Mouse (Mus musculus) embryonic fibroblast, embryonic 13.5 days (primary cell): Measurements from ENCODE around the gene Csmd2. TPM values are rescaled to one million over a fixed set of nuclear protein-coding genes. Genes with fewer than 3 reads are reported as not detected.

Source experiments
- H3K27ac ChIP-seq: 2 replicates; pipeline ENCODE4 v1.5.1; 2012; ENCODE audit warnings: low read length, control low read depth, inconsistent platforms; ENCODE audit not compliant: insufficient read depth
- H3K4me1 ChIP-seq: 2 replicates; pipeline ENCODE4 v1.6.1; 2011; ENCODE audit warnings: low read length; ENCODE audit not compliant: control insufficient read depth, insufficient read depth
- H3K4me3 ChIP-seq: 2 replicates; pipeline ENCODE4 v1.5.1; 2011; ENCODE audit warnings: mild to moderate bottlenecking, control low read depth, low read length; ENCODE audit not compliant: insufficient read depth
- CTCF ChIP-seq: IDR thresholded peaks from 2 replicates; pipeline ENCODE4 v1.5.1; 2011; ENCODE audit warnings: mild to moderate bottlenecking, control low read depth, low read length, moderate library complexity, borderline replicate concordance; ENCODE audit not compliant: insufficient read depth
- POLR2A ChIP-seq: IDR thresholded peaks from 2 replicates; pipeline ENCODE4 v1.6.1; 2011; ENCODE audit warnings: low read depth, mild to moderate bottlenecking, control low read depth, low read length, moderate library complexity
- polyA plus RNA-seq: library from polyadenylated mRNA; stranded (reverse); fragments of >200 nt; gene quantifications from 2 replicates; pipeline ENCODE4 v1.2.4, GENCODE M21; 2011; ENCODE audit warnings: low read depth; ENCODE audit not compliant: missing spikeins, insufficient read length

Csmd2 gene
- polyA plus RNA-seq, 1 experiment: 0.33 TPM

GRCm38 (mm10) chr4:128427261-128428030 lies 439.8 kb downstream of the Csmd2 start:
- H3K4me3 ChIP-seq: no peak overlapping the region
- TF ChIP-seq CTCF: no peak
- TF ChIP-seq POLR2A: no peak
- no peaks in the 10 kb centered on the region for H3K4me1 ChIP-seq
- no peak overlapping the region for H3K27ac ChIP-seq

DNA sequence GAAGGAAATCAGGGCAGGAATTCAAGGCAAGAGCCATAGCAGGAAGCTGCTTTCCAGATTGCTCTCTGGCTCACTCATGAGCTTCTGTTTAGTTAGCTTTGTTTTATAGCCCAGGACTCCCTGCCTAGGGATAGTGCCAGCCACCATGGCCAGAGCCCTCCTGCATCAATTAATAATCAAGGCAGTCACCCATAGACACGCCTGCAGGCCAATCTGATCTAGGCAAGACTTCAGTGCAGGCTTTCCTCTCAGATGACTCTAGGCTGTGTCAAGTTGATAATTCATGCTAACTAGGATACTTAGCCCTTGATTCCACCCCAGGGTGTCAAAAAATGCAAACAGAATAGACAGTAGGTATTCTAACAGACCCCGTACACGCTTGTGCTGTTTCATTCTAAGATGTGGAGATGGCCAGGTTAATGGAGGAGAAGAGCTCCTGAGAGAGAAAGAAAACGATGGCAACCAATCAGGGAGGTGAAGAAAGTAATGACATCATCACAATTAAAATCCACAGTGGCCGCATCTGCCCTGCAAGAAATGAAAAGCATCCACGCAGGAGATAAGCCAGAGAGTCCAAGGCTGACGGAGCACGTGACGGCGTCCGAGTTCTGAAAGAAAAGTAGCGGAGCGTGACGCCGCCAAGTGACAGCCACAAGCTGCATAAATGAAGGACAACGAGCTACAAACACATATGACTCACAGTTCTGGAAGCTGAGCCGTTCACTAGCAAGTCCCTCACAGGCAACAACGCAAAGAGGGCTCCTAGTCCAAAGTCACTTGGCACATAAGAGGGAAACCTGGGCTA lies 440.8 kb downstream of the Csmd2 start:
- H3K27ac ChIP-seq: no peak overlapping the region
- TF ChIP-seq POLR2A (no peak), CTCF (no peak)
- H3K4me3 ChIP-seq: no peak overlapping the region
- no peaks in the 10 kb centered on the region for H3K4me1 ChIP-seq

GRCm38 (mm10) chr4:128429591-128429990 lies 441.9 kb downstream of the Csmd2 start:
- H3K27ac ChIP-seq: no peak overlapping the region
- H3K4me3 ChIP-seq: no peak overlapping the region
- no peaks in the 10 kb centered on the region for H3K4me1 ChIP-seq
- TF ChIP-seq CTCF: no peak
- TF ChIP-seq POLR2A: no peak

DNA sequence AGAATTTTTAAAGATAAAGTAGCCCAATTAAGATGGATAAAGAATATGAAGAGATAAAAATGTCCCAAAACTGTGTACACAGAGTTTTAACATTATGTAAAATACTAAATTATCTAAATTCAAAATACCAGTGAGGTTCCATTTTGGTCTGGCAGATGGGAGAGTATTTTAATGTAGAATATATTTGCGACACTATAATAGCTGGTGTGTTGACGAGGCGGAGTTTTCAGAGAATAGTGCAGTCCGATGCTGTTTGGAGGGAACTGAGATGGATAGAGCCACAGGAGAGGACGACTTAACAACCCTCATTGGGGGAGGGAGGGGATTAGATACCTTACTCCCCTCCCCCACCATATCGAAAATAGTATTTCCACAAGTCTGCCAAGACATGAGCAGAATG lies 452.9 kb downstream of the Csmd2 start:
- TF ChIP-seq POLR2A (no peak), CTCF (no peak)

GRCm38 (mm10) chr4:128441228-128441627 lies 453.6 kb downstream of the Csmd2 start:
- no peak overlapping the region for H3K4me3 ChIP-seq
- H3K4me1 ChIP-seq: no peaks in the 10 kb centered on the region
- no peak for TF ChIP-seq POLR2A
- no peak for TF ChIP-seq CTCF

More for the DNA sequence above, 452.9 kb downstream of the Csmd2 start:
- Histone ChIP-seq H3K27ac (no peak overlapping the region), H3K4me1 (no peaks in the 10 kb centered on the region), H3K4me3 (no peak overlapping the region)

DNA sequence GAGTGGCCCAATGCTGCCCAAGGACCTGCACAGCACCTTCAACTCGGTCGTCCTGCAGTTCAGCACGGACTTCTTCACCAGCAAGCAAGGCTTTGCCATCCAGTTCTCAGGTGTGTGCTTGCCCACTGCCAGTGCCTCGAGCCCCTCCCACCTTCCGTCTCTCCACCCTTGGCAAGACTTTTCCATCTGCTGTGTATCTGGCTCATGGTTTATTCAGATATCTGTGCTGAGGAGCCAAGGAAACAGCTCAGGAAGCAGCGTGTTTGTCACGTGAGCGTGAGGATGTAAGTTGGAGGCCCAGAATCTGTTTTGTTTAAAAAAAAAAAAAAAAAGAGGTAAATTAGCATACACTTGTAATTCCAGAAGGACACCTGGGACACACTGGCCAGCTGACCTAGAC lies 455.1 kb downstream of the Csmd2 start:
- no peak overlapping the region for H3K4me3 ChIP-seq
- no peaks in the 10 kb centered on the region for H3K4me1 ChIP-seq
- H3K27ac ChIP-seq: no peak overlapping the region
- no peak for TF ChIP-seq CTCF
- TF ChIP-seq POLR2A: no peak

More at GRCm38 (mm10) chr4:128441228-128441627, 453.6 kb downstream of the Csmd2 start:
- H3K27ac ChIP-seq: no peak overlapping the region

- H3K4me1 ChIP-seq: no peaks in the 10 kb centered on the region
- no peak overlapping the region for H3K4me3 ChIP-seq
- no peak overlapping the region for H3K27ac ChIP-seq
- TF ChIP-seq POLR2A: no peak
- TF ChIP-seq CTCF: no peak
Observed at GRCm38 (mm10) chr4:128445514-128446260, 458.0 kb downstream of the Csmd2 start.

DNA sequence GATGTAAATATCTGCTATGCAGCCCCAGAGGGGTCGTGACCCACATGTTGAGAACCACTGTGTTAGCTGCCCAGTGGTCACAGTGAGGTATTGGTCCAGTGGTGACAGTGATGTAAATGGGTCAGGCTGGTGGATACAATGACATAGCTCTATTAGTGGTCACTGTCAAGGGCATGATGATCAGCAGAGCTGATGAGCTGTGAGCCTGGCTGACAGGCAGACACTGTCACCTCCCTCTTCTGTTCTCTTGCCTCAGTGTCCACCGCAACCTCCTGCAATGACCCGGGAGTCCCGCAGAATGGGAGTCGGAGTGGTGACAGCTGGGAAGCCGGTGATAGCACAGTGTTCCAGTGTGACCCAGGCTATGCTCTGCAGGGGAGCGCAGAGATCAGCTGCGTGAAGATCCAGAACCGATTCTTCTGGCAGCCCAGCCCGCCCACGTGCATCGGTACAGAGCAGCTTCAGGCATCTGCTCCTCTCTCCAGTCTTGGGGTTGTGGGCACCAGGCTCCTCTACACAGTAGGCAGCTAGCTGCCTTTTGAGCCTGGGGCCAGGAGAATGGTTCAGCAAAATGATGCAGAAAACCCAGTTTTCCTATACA lies 461.3 kb downstream of the Csmd2 start:
- no peak for TF ChIP-seq POLR2A
- no peak for TF ChIP-seq CTCF
- no peak overlapping the region for H3K4me3 ChIP-seq

GRCm38 (mm10) chr4:128450137-128450536 lies 462.5 kb downstream of the Csmd2 start:
- H3K27ac ChIP-seq: no peak overlapping the region
- no peaks in the 10 kb centered on the region for H3K4me1 ChIP-seq
- TF ChIP-seq CTCF (no peak), POLR2A (no peak)
- no peak overlapping the region for H3K4me3 ChIP-seq

More for the DNA sequence above, 461.3 kb downstream of the Csmd2 start:
- no peaks in the 10 kb centered on the region for H3K4me1 ChIP-seq
- H3K27ac ChIP-seq: no peak overlapping the region
